Mouse (Mus musculus) CH12.LX (cell line): ENCODE data around the gene Gm45785. TPM values are rescaled to one million over a fixed set of nuclear protein-coding genes. Genes with fewer than 3 reads are reported as not detected.

Experiments
- DNase-seq: peaks from one replicate; pipeline ENCODE4 v3.0.0-alpha.2; 2013; ENCODE audit errors: extremely low read depth
- H3K27ac ChIP-seq: 2 replicates; pipeline ENCODE4 v1.5.1; 2012; ENCODE audit warnings: low read depth, mild to moderate bottlenecking, control low read depth, moderate library complexity; ENCODE audit not compliant: insufficient read depth
- H3K27me3 ChIP-seq: replicated peaks from 2 replicates; pipeline ENCODE3; 2012; ENCODE audit warnings: inconsistent platforms
- H3K36me3 ChIP-seq, 2 experiments: replicated peaks in 1 of 2; 2 replicates each; pipeline versions ENCODE3 to v1.6.1; 2012; ENCODE audit warnings: inconsistent platforms in 1 of 2, low read length in 1 of 2, mild to moderate bottlenecking in 1 of 2, mixed read lengths in 1 of 2, moderate library complexity in 1 of 2; ENCODE audit not compliant: control insufficient read depth in 1 of 2, insufficient read depth in 1 of 2
- H3K4me1 ChIP-seq, 2 experiments: 2 replicates each; pipeline ENCODE4 v1.6.1; 2012; ENCODE audit warnings: inconsistent platforms in 1 of 2, moderate library complexity in 1 of 2; ENCODE audit not compliant: insufficient read depth in 2 of 2, control insufficient read depth in 1 of 2
- H3K4me2 ChIP-seq: 2 replicates; pipeline ENCODE4 v1.6.1; 2012; ENCODE audit warnings: low read depth, mild to moderate bottlenecking, control low read depth; ENCODE audit not compliant: poor library complexity, insufficient read depth, severe bottlenecking
- H3K4me3 ChIP-seq, 3 experiments: fragments of 150-350 bp in 1 of 3; sonication (generic) in 1 of 3; replicated peaks in 1 of 3; 2 replicates each; pipeline versions ENCODE3 to v1.5.1; 2011 to 2012; ENCODE audit warnings: low read depth in 2 of 3, low read length in 2 of 3, mild to moderate bottlenecking in 2 of 3, moderate library complexity in 2 of 3, control low read depth in 1 of 3, improper control_type of control experiment in 1 of 3, inconsistent platforms in 1 of 3, mixed read lengths in 1 of 3; ENCODE audit not compliant: poor library complexity in 1 of 3
- H3K79me2 ChIP-seq: replicated peaks from 2 replicates; pipeline ENCODE4 v1.6.1; 2012; ENCODE audit warnings: mild to moderate bottlenecking, moderate library complexity; ENCODE audit not compliant: control insufficient read depth, poor library complexity, insufficient read depth, severe bottlenecking; ENCODE audit errors: extremely low read depth
- H3K9ac ChIP-seq: 2 replicates; pipeline ENCODE4 v1.6.1; 2012; ENCODE audit warnings: low read depth, mild to moderate bottlenecking, control low read depth, moderate library complexity; ENCODE audit not compliant: insufficient read depth
- H3K9me3 ChIP-seq: replicated peaks from 2 replicates; pipeline ENCODE3; 2012; ENCODE audit warnings: low read length, inconsistent platforms, mixed read lengths
- BHLHE40 ChIP-seq: IDR thresholded peaks from 2 replicates; pipeline ENCODE4 v1.6.1; 2011; ENCODE audit warnings: mild to moderate bottlenecking, low read depth, low read length, improper control_type of control experiment
- CHD1 ChIP-seq: IDR thresholded peaks from 2 replicates; pipeline ENCODE4 v1.6.1; 2012; ENCODE audit warnings: low read depth, low read length, improper control_type of control experiment, inconsistent platforms
- CHD2 ChIP-seq: IDR thresholded peaks from 2 replicates; pipeline ENCODE4 v1.6.1; 2011; ENCODE audit warnings: low read length, improper control_type of control experiment
- CTCF ChIP-seq, 2 experiments: IDR thresholded peaks in 1 of 2; conservative IDR thresholded peaks in 1 of 2; 2 replicates each; pipeline ENCODE4 v1.5.1; 2011 to 2012; ENCODE audit warnings: low read depth in 2 of 2, low read length in 2 of 2, improper control_type of control experiment in 1 of 2, inconsistent platforms in 1 of 2, mild to moderate bottlenecking in 1 of 2, moderate library complexity in 1 of 2
- EP300 ChIP-seq: IDR thresholded peaks from 2 replicates; pipeline ENCODE4 v1.6.1; 2011; ENCODE audit warnings: low read length, improper control_type of control experiment
- ETS1 ChIP-seq: conservative IDR thresholded peaks from 2 replicates; pipeline ENCODE4 v1.6.1; 2012; ENCODE audit warnings: low read depth, mild to moderate bottlenecking, inconsistent platforms, low read length, improper control_type of control experiment, moderate library complexity
- HCFC1 ChIP-seq: IDR thresholded peaks from 2 replicates; pipeline ENCODE4 v1.6.1; 2012; ENCODE audit warnings: low read depth, mild to moderate bottlenecking, inconsistent platforms, low read length, improper control_type of control experiment
- JUN ChIP-seq: IDR thresholded peaks from 2 replicates; pipeline ENCODE4 v1.6.1; 2011; ENCODE audit warnings: low read depth, mild to moderate bottlenecking, low read length, improper control_type of control experiment, moderate library complexity; ENCODE audit not compliant: insufficient read depth
- JUND ChIP-seq: conservative IDR thresholded peaks from 2 replicates; pipeline ENCODE4 v1.6.1; 2011; ENCODE audit warnings: low read depth, low read length, improper control_type of control experiment
- MEF2A ChIP-seq: IDR thresholded peaks from 2 replicates; pipeline ENCODE4 v1.6.1; 2014; ENCODE audit warnings: low read depth, mild to moderate bottlenecking, inconsistent platforms, low read length, improper control_type of control experiment, borderline replicate concordance
- NRF1 ChIP-seq: IDR thresholded peaks from 2 replicates; pipeline ENCODE4 v1.6.1; 2014; ENCODE audit warnings: low read depth, mild to moderate bottlenecking, inconsistent platforms, low read length, improper control_type of control experiment, moderate library complexity
- PAX5 ChIP-seq: IDR thresholded peaks from 2 replicates; pipeline ENCODE4 v1.6.1; 2012; ENCODE audit warnings: low read length, inconsistent platforms, mixed read lengths
- POLR2A ChIP-seq: IDR thresholded peaks from 2 replicates; pipeline ENCODE4 v1.6.1; 2011; ENCODE audit warnings: low read depth, mild to moderate bottlenecking, improper control_type of control experiment, low read length
- POLR2AphosphoS2 ChIP-seq: IDR thresholded peaks from 2 replicates; pipeline ENCODE4 v1.6.1; 2011; ENCODE audit warnings: low read depth, low read length, improper control_type of control experiment
- RAD21 ChIP-seq: IDR thresholded peaks from 2 replicates; pipeline ENCODE4 v1.6.1; 2011; ENCODE audit warnings: low read depth, mild to moderate bottlenecking, low read length, improper control_type of control experiment, moderate library complexity
- RCOR1 ChIP-seq: conservative IDR thresholded peaks from 2 replicates; pipeline ENCODE4 v1.6.1; 2012; ENCODE audit warnings: low read depth, mild to moderate bottlenecking, inconsistent platforms, low read length, improper control_type of control experiment
- SIN3A ChIP-seq: IDR thresholded peaks from 2 replicates; pipeline ENCODE4 v1.6.1; 2012; ENCODE audit warnings: low read length, improper control_type of control experiment, inconsistent platforms
- TCF12 ChIP-seq: IDR thresholded peaks from 2 replicates; pipeline ENCODE4 v1.6.1; 2014; ENCODE audit warnings: low read depth, mild to moderate bottlenecking, inconsistent platforms, low read length, improper control_type of control experiment
- UBTF ChIP-seq: IDR thresholded peaks from 2 replicates; pipeline ENCODE4 v1.6.1; 2012; ENCODE audit warnings: low read depth, mild to moderate bottlenecking, inconsistent platforms, low read length, improper control_type of control experiment, moderate library complexity
- USF1 ChIP-seq: IDR thresholded peaks from 2 replicates; pipeline ENCODE4 v1.6.1; 2014; ENCODE audit warnings: low read depth, mild to moderate bottlenecking, inconsistent platforms, low read length, improper control_type of control experiment
- ZNF384 ChIP-seq: IDR thresholded peaks from 2 replicates; pipeline ENCODE4 v1.6.1; 2012; ENCODE audit warnings: low read depth, low read length, improper control_type of control experiment, inconsistent platforms
- dilution Hi-C: fragments of 300-500 bp; cut with MboI; formaldehyde crosslinking; loops from 2 replicates; pipeline ENCODE4 v1.14.3; 2020; ENCODE audit warnings: low sequenced_read_pairs; ENCODE audit not compliant: extremely low pct_unique_long_range_greater_than_20kb, extremely low pct_ligation_motif_present
- in situ Hi-C: fragments of 300-500 bp; cut with MboI; formaldehyde crosslinking; loops from 3 replicates; pipeline ENCODE4 v1.14.3; 2019; ENCODE audit warnings: low sequenced_read_pairs, low pct_ligation_motif_present, low pct_unique_long_range_greater_than_20kb, mixed read lengths
- polyA plus RNA-seq: library from polyadenylated mRNA; unstranded; fragments of >175 nt; gene quantifications from 2 replicates; pipeline ENCODE4 v1.2.1, GENCODE M21; 2012; ENCODE audit warnings: low read depth; ENCODE audit not compliant: insufficient read length
- total RNA-seq, 2 experiments: library from RNA; depleted of rRNA; stranded (reverse); fragments of 300-350 nt in 1 of 2; fragments of >200 nt in 1 of 2; gene quantifications; 2 replicates each; pipeline ENCODE4 v1.2.3; 2012 to 2014

Gene Gm45785
- total and polyA plus RNA-seq, 3 experiments = not detected

GRCm38 (mm10) chr7:140834968-140835757 lies 21.0 kb downstream of the Gm45785 start, which contains the start of gene Urah:
Gene Urah (plus strand): TSS chr7:140835018.
- Histone ChIP-seq H3K79me2 (no peaks in the 10 kb centered on the region), H3K9ac (no peak within 1 kb of the TSS), H3K4me1 (no peaks in the 10 kb centered on the region), H3K27me3 (peaks cover 80% of the 10 kb centered on the region), H3K27ac (no peak within 1 kb of the TSS), H3K4me3 (no peak within 1 kb of the TSS), H3K4me2 (no peak within 1 kb of the TSS), H3K9me3 (no peaks in the 10 kb centered on the region), H3K36me3 (no peaks in the 10 kb centered on the region)
- TF ChIP-seq RAD21 = no peak
- no peak for TF ChIP-seq ETS1
- no peak for TF ChIP-seq EP300
- no peak for TF ChIP-seq JUN
- no peak for TF ChIP-seq ZNF384
- TF ChIP-seq NRF1 = no peak
- no peak for TF ChIP-seq CHD2
- TF ChIP-seq RCOR1 = no peak
- TF ChIP-seq USF1 = no peak
- no peak for TF ChIP-seq CTCF (conservative IDR thresholded peaks at IDR 0.05 in 1 of 2, IDR thresholded peaks at IDR 0.05 in 1 of 2; ENCODE audit: low read depth in 2 of 2, low read length in 2 of 2)
- TF ChIP-seq HCFC1 = no peak
- no peak for TF ChIP-seq PAX5
- no peak for TF ChIP-seq MEF2A
- TF ChIP-seq BHLHE40 = no peak
- no peak for TF ChIP-seq POLR2AphosphoS2
- TF ChIP-seq SIN3A = no peak
- TF ChIP-seq POLR2A = no peak
- TF ChIP-seq CHD1 = no peak
- no peak for DNase-seq
- in situ Hi-C loops = loop anchor here (25.0 kb wide), 1 partner anchor 748 kb away; the partner anchor contains the start of genes Caly and Prap1
- dilution Hi-C loops = no loop called here

DNA sequence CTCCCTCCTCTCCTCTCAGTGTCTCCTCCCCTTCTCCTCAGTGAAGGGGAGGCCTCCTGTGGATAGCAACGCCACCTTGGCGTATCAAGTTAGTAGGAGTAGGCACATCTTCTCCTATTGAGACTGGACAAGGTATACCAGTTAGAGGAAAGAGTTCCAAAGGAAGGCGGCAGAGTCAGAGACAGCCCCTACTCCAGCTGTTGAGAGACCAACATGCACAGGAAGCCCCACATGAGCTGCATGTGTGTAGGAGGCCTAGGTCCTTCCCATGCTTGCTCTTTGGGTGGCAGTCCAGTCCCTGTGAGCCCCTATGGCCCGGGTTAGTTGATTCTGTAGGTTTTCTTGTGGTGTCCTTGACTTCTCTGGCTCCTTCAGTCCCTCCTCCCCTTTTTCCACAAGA lies 22.8 kb downstream of the Gm45785 start:
- H3K9me3 ChIP-seq = no peaks in the 10 kb centered on the region
- DNase-seq = no peak
- no peaks in the 10 kb centered on the region for H3K4me1 ChIP-seq
- no peak overlapping the region for H3K4me2 ChIP-seq
- no peaks in the 10 kb centered on the region for H3K79me2 ChIP-seq
- H3K27me3 ChIP-seq = peaks cover 77% of the 10 kb centered on the region
- TF ChIP-seq NRF1 (no peak), JUN (no peak), TCF12 (no peak), JUND (no peak), UBTF (no peak)
- no peak overlapping the region for H3K27ac ChIP-seq
- in situ Hi-C loops (loop anchor here (25.0 kb wide), 1 partner anchor 746 kb away; the partner anchor contains the start of genes Caly and Prap1), dilution Hi-C loops (no loop called here)
- H3K36me3 ChIP-seq = no peaks in the 10 kb centered on the region
- no peak overlapping the region for H3K4me3 ChIP-seq
- no peak overlapping the region for H3K9ac ChIP-seq
